Mouse (Mus musculus) kidney, adult 2 months (tissue): ENCODE results near the gene Mrpl10.

Experiments used
- CTCF ChIP-seq: fragments of 200-500 bp; conservative IDR thresholded peaks from 2 replicates; pipeline ENCODE4 v1.5.1; 2011; ENCODE audit warnings: low read depth, mild to moderate bottlenecking, control low read depth, low read length, moderate library complexity, mixed read lengths; ENCODE audit not compliant: insufficient read depth, insufficient read length
- POLR2A ChIP-seq: fragments of 200-500 bp; IDR thresholded peaks from one replicate; pipeline ENCODE4 v1.6.1; 2011; ENCODE audit warnings: low read depth, low read length, control low read depth

DNA sequence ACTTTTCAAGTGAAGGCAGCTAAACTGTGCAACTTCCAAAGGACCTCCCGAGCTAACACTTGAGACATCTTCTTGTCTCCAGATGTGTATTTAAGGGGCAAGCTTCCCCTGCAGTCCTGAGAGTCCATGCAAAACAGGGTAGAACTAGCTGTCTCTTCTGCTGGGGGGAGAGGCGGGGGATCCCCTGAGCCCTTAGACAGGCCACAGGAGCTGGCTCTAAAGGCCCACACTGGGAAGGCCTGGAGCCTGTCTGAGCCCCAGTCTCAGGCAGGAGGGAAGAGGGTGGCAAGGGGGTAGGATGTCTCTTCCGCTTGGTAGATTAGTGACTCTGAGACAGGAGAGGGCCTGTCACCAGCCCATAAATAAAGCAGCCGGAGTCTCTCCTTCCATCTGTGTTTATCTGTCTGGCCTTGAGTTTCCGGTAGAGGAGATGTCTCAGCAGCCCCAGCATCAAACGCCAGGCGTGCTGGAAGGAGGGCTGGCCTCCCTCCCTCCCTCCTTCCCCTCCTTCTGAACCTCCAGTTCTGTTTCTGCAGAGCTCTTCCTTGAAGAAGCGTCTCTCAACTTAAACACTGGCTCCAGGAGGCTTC lies 48.5 kb upstream of the Mrpl10 start:
- no peak for TF ChIP-seq POLR2A
- TF ChIP-seq CTCF = no peak
